Mouse (Mus musculus) Patski (cell line): ENCODE data around the gene Alk. TPM values are rescaled to one million over a fixed set of nuclear protein-coding genes. Genes with fewer than 3 reads are reported as not detected.

Source experiments
- ATAC-seq: fragments of 100-300 bp; one replicate; pipeline ENCODE4 v1.8.0; 2021
- CTCF ChIA-PET: fragments of 350-600 bp; sonication (Branson Sonifier 250); formaldehyde crosslinking; loops from one replicate; lab custom pipeline; 2022; ENCODE audit warnings: inconsistent platforms; lab: Charles Lee
- POLR2A ChIA-PET: fragments of 350-600 bp; sonication (Branson Sonifier 250); formaldehyde crosslinking; loops from one replicate; lab custom pipeline; 2022; ENCODE audit warnings: antibody characterized with exemption, inconsistent platforms; lab: Charles Lee
- DNase-seq: peaks from one replicate; pipeline ENCODE4 v3.0.0-alpha.2; 2011; ENCODE audit warnings: low read depth, low spot score
- H3K27me3 ChIP-seq: fragments of 371-371 bp; one replicate; pipeline ENCODE4 v1.5.1; 2021
- CTCF ChIP-seq: fragments of 100-300 bp; IDR thresholded peaks from one replicate; pipeline ENCODE4 v1.5.1; 2021
- in situ Hi-C: fragments of 300-500 bp; cut with MboI; formaldehyde crosslinking; loops from 3 replicates; pipeline ENCODE4 v1.11.1; 2018; ENCODE audit warnings: low pct_unique_long_range_greater_than_20kb, mixed read lengths
- polyA plus RNA-seq: library from polyadenylated mRNA; unstranded; gene quantifications from one replicate; pipeline ENCODE4 v1.2.3, GENCODE M21; 2021

Alk gene
- polyA plus RNA-seq, 1 experiment from 2014 or later = 0.09 TPM

GRCm38 (mm10) chr17:71965733-71966606, 638.5 kb downstream of the Alk start:
- DNase-seq (no peak), ATAC-seq (peak; percentile 65)
- no peaks in the 10 kb centered on the region for H3K27me3 ChIP-seq
- in situ Hi-C loops = loop anchor here (5.0 to 25.0 kb wide), 4 partner anchors 276 to 821 kb away; partner anchors contain the start of gene Alk
- ChIA-PET CTCF (interaction anchor here (0.7 to 2.5 kb wide), 9 partner anchors 14 to 556 kb away, joined by 3 to 7 read pairs (median 3); no protein-coding TSS in a partner anchor), POLR2A (interaction anchor here (0.6 kb wide), 1 partner anchor 35 kb away, joined by 4 read pairs; no protein-coding TSS in a partner anchor)
- TF ChIP-seq CTCF = peak; percentile 95

- in situ Hi-C loops = loop anchor here (5.0 to 25.0 kb wide), 4 partner anchors 278 to 823 kb away; partner anchors contain the start of gene Alk
- no peak for TF ChIP-seq CTCF
- no peak for ATAC-seq
- DNase-seq = no peak
- ChIA-PET CTCF (interaction anchor here (1.2 kb wide), 1 partner anchor 15 kb away, joined by 3 read pairs; no protein-coding TSS in a partner anchor), POLR2A (no interaction called here)
- H3K27me3 ChIP-seq = no peaks in the 10 kb centered on the region
These were observed 639.8 kb downstream of the Alk start for GRCm38 (mm10) chr17:71964610-71965009.

- POLR2A ChIA-PET = no interaction called here
- no peak for TF ChIP-seq CTCF
- H3K27me3 ChIP-seq = no peaks in the 10 kb centered on the region
- DNase-seq = no peak
- ATAC-seq = no peak
- CTCF ChIA-PET = interaction anchor here (1.0 to 1.3 kb wide), 2 partner anchors 9 to 279 kb away, joined by 3 to 4 read pairs; no protein-coding TSS in a partner anchor
- in situ Hi-C loops = loop anchor here (10.0 to 25.0 kb wide), 2 partner anchors 642 to 825 kb away; partner anchors contain the start of gene Alk
These were observed 641.7 kb downstream of the Alk start for GRCm38 (mm10) chr17:71962746-71963145.

GRCm38 (mm10) chr17:71955011-71955410, 649.4 kb downstream of the Alk start:
- H3K27me3 ChIP-seq = no peaks in the 10 kb centered on the region
- TF ChIP-seq CTCF = no peak
- ChIA-PET CTCF (no interaction called here), POLR2A (no interaction called here)
- ATAC-seq (no peak), DNase-seq (no peak)
- in situ Hi-C loops = loop anchor here (25.0 kb wide), 1 partner anchor 832 kb away; no protein-coding TSS in a partner anchor

GRCm38 (mm10) chr17:71954217-71954844, 650.1 kb downstream of the Alk start:
- DNase-seq = no peak
- in situ Hi-C loops = loop anchor here (25.0 kb wide), 1 partner anchor 833 kb away; no protein-coding TSS in a partner anchor
- ChIA-PET CTCF (no interaction called here), POLR2A (no interaction called here)
- ATAC-seq = no peak
- TF ChIP-seq CTCF = no peak
- H3K27me3 ChIP-seq = no peaks in the 10 kb centered on the region

GRCm38 (mm10) chr17:71950968-71951367, 653.5 kb downstream of the Alk start:
- POLR2A ChIA-PET = no interaction called here

GRCm38 (mm10) chr17:71948687-71949086, 655.7 kb downstream of the Alk start:
- ChIA-PET CTCF (no interaction called here), POLR2A (interaction anchor here (0.6 kb wide), 1 partner anchor 48 kb away, joined by 3 read pairs; no protein-coding TSS in a partner anchor)
- in situ Hi-C loops = no loop called here
- ATAC-seq (no peak), DNase-seq (no peak)
- H3K27me3 ChIP-seq = no peaks in the 10 kb centered on the region
- TF ChIP-seq CTCF = no peak

More at GRCm38 (mm10) chr17:71950968-71951367, 653.5 kb downstream of the Alk start:
- CTCF ChIA-PET = interaction anchor here (0.8 to 1.4 kb wide), 2 partner anchors 15 to 28 kb away, joined by 3 read pairs; no protein-coding TSS in a partner anchor
- TF ChIP-seq CTCF = no peak
- no peaks in the 10 kb centered on the region for H3K27me3 ChIP-seq
- in situ Hi-C loops = loop anchor here (25.0 kb wide), 1 partner anchor 836 kb away; no protein-coding TSS in a partner anchor
- DNase-seq (no peak), ATAC-seq (no peak)

- POLR2A ChIA-PET = interaction anchor here (0.9 to 1.2 kb wide), 2 partner anchors 9 to 833 kb away, joined by 3 to 6 read pairs; no protein-coding TSS in a partner anchor
- in situ Hi-C loops = no loop called here
- no peaks in the 10 kb centered on the region for H3K27me3 ChIP-seq
- CTCF ChIA-PET = interaction anchor here (0.9 to 1.8 kb wide), 3 partner anchors 9 to 295 kb away, joined by 3 to 7 read pairs (median 4); no protein-coding TSS in a partner anchor
- peak; percentile 84 for ATAC-seq
- TF ChIP-seq CTCF = no peak
- DNase-seq = peak; percentile 81
These were observed 657.0 kb downstream of the Alk start for GRCm38 (mm10) chr17:71947452-71947851.

- in situ Hi-C loops = no loop called here
- no peak for TF ChIP-seq CTCF
- DNase-seq = peak; percentile 75
- H3K27me3 ChIP-seq = no peaks in the 10 kb centered on the region
- ATAC-seq = peak; percentile 76
- ChIA-PET CTCF (interaction anchor here (1.0 to 1.1 kb wide), 3 partner anchors 22 to 45 kb away, joined by 3 to 4 read pairs (median 3); no protein-coding TSS in a partner anchor), POLR2A (interaction anchor here (0.7 kb wide), 1 partner anchor 45 kb away, joined by 3 read pairs; no protein-coding TSS in a partner anchor)
These were observed 660.4 kb downstream of the Alk start for GRCm38 (mm10) chr17:71944020-71944419.

- no peak for TF ChIP-seq CTCF
- ATAC-seq (no peak), DNase-seq (no peak)
- ChIA-PET POLR2A (no interaction called here), CTCF (interaction anchor here (0.7 kb wide), 1 partner anchor 24 kb away, joined by 3 read pairs; no protein-coding TSS in a partner anchor)
- in situ Hi-C loops = no loop called here
- no peaks in the 10 kb centered on the region for H3K27me3 ChIP-seq
These were observed 662.4 kb downstream of the Alk start for GRCm38 (mm10) chr17:71942052-71942451.
